Mouse (Mus musculus) frontal cortex, adult (tissue): ENCODE results near the gene Nfic.

ENCODE experiments used
- ATAC-seq: cut with Nextera tagmentation; 2 replicates; pipeline ENCODE4 v1.9.2; 2017; ENCODE audit warnings: mild to moderate bottlenecking, moderate library complexity, mixed read lengths; ENCODE audit not compliant: low TSS enrichment

Gene Nfic

DNA sequence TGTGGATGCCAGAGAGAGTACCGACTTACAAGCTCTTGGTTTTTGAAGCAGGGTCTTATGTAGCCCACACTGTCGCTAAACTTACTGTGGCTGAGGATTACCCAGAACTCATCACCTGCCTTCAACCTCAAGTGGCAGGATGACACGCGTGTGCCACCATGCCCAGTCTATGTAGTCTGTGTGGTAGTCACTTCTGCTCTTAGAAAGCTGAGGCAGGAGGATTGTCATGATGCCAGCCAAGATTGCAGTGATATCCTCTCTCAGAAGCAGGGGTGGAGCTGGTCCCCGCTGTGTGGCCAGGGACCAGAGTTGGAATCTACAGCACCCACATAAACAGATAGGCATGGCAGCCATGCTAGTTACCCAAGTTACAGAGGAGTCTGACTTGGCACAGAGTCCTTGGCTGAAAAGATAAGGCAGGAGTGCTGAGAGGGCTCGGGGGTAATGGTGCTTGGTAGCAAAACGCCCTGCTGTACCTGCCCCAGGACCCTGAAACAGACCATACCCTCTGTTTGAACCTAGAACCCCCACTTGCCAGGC lies 30.1 kb upstream of the Nfic start:
- no peak for ATAC-seq

DNA sequence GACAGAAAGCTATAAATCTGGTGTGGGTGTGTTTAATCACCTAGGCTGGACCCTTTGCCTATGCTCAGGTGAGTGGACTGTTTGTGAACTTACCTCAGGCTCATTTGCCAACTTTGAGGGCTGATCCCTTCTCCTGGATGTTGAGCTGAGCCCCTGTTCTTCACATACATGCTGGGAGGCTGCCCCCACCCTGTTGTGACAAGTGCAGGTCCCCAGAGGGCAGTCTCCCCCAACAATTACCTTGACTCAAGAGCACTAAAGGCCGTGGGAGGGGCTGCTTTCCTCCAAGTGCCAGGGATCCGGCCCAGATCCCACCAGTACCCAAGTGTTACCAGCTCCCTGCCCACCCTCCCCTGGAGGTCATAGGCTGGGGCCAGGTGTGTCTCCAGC lies 29.6 kb upstream of the Nfic start:
- no peak for ATAC-seq

- ATAC-seq: no peak
Measured at GRCm38 (mm10) chr10:81484441-81485059, 29.1 kb upstream of the Nfic start.

DNA sequence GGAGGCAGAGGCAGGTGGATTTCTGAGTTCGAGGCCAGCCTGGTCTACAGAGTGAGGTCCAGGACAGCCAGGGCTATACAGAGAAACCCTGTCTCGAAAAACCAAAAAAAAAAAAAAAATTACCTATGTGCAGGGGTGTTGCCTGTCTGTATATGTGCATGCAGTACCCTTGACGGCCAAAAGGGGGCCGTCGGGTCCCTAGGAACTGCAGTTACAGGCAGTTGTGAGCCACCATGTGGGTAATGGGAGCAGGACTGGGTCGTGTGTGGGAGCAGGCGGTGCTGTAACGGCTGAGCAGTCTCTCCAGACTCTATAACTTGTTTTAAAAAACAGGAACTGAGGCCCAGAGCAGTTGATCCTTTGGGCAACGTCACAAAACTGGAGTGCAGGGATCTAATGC lies 28.5 kb upstream of the Nfic start:
- ATAC-seq: no peak

DNA sequence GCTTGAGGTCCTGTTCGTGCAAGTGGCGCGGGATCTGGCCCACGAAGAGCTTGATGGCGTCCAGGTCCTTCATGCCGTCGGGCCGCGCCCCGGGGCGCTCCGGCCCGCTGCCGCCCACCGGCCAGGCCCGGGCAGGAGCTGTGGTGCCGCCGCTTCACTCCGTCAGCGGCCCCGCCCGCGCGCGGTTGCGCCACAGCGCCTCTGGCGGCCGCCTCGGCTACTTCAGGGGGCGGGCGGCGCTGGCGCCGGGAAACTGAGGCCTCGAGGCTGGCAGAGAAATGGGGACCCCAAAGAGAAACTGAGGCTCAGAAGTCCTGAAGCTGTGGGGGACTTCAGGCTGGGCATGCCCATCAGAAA lies 27.1 kb upstream of the Nfic start, which contains the start of gene Celf5:
Gene Celf5, minus strand, starts transcription at position 177 of the 357 bp plus-strand sequence.
- peak; percentile 29; the same call in 1 of the 2 replicates for ATAC-seq

GRCm38 (mm10) chr10:81481605-81482532 lies 26.4 kb upstream of the Nfic start:
- ATAC-seq: no peak

DNA sequence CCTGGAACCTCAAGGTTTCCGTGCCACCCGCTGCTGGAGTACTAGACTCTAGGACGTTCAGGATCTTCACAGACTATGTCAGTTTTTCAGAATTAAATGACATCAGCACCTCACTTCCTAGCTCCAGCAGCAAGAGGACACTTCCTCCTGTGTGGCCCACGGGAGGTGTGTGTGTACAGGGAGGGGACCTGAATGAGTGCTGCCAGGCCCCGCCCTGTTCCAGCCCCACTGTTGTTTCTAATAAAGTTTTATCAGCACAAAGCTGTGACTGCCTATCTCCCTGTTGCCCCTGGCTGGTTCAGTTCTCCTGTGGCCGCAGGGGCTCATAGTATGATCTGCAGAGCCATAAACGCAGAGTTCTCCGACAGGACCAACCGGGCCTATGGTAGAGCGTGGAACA lies 19.0 kb upstream of the Nfic start:
- no peak for ATAC-seq

DNA sequence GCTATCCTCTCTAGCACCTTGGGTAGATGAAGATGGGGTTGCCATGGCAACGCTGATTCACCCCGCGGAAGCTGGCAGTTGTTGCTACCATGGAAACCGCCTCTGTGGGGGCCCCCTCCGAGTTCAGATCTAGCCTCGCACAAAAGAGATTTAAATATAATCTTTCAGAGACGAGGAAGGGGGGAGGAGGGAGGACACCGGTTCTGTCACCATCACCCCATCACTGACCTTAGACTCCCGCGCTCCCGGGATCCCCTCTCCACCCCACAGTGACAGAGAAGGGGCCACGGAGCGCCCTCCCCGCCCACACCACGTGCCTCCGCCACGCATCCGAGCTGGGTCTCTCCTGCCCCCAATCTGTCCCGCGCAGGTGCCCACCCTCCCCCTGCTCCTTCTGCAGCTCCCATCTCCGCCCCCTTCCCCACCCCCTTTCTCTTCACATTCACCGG lies 17.6 kb upstream of the Nfic start:
- peak; percentile 44 for ATAC-seq

DNA sequence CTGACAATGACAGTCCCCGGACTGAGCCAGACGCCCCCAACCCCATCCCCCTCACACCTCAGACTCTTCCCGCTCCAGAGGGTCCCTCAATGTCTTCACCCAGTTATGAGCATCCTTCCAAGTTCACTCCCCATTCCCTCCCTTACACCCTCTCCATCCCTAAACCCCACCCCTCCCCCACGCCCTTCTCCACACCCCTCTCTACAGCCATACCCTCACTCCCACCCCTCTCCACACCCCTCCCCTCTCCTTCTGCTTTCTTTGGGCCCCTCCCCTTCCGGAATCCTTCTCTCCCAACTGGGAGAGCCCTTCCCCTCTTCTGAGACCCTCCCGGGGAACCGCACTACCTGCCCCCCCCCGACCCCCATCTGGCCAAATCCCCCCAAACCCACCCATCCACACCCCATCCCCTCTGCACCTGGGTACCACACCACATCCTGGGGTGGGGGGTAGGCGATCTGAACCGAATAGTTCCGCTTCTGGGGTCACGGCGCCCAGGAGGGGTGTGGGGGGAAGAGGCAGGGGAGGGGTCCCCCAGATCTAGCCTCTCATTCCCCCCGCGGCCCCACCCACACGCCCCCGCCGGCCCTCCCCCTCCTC lies 17.1 kb upstream of the Nfic start:
- no peak for ATAC-seq

DNA sequence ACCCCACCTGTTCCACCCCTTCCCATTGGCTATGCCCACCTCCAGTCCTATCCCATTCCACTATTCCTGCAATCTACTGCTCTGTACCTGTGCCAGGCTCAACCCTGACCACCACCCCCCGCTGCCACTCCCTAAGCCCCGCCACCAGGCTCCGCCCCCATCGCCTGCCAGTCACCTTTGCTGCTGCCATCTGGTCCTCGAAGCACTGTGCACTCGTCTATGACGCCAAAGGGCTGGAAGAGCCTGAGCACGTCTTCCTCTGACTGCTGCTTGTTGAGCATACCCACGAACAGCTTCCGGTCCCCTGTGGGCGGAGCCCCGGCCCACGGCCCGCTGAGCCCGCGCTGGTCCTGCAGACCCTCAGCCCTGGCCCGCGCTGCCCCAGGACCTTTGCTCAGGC lies 15.0 kb upstream of the Nfic start:
- ATAC-seq: peak; percentile 19; the same call in 1 of the 2 replicates

- ATAC-seq: peak; percentile 62
Measured at GRCm38 (mm10) chr10:81469253-81469652, 13.8 kb upstream of the Nfic start.

GRCm38 (mm10) chr10:81467670-81468235 lies 12.3 kb upstream of the Nfic start:
- peak; percentile 9 for ATAC-seq

DNA sequence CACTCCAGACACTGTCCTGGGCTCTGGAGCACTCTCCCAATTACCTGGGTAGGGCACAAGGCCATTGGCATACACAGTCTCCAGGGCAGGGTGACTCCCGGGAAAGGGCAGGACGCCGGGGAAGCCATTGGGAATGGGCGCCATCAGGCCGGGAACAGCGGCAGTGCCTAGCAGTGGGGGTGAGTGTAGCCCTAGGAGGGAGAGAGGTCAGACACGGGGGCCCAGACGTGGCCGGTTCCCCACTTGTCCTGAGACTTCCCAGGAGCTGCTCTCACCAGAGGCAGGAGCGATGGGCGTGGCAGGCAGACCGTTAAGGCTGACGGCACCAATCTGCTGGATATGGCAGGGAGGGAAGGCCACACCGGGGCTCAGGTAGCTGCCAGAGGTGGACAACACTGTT lies 11.4 kb upstream of the Nfic start:
- ATAC-seq: no peak

DNA sequence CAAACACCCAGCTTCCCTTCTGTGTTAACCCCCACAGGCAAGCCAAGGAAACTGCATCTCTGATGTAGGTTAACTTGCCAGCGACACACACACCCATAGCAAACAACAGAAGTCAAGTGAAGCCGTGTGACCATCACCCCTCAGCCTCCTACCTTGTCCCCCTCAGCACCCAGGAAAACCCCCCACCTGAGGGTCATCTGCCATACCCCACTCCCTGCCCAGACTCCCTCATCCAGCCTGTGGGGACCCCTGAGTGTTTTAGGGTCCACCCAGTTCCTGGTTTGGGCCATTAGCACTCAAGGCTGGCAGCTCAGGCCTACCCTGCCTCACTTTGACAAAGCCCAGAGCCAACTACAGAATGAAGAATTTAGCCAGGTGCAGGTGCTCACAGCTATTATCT lies 10.6 kb upstream of the Nfic start:
- no peak for ATAC-seq

GRCm38 (mm10) chr10:81465265-81465645 lies 9.8 kb upstream of the Nfic start:
- ATAC-seq: no peak

GRCm38 (mm10) chr10:81464405-81465264 lies 9.2 kb upstream of the Nfic start:
- ATAC-seq: no peak

- no peak for ATAC-seq
Measured at GRCm38 (mm10) chr10:81463531-81463930, 8.1 kb upstream of the Nfic start.

DNA sequence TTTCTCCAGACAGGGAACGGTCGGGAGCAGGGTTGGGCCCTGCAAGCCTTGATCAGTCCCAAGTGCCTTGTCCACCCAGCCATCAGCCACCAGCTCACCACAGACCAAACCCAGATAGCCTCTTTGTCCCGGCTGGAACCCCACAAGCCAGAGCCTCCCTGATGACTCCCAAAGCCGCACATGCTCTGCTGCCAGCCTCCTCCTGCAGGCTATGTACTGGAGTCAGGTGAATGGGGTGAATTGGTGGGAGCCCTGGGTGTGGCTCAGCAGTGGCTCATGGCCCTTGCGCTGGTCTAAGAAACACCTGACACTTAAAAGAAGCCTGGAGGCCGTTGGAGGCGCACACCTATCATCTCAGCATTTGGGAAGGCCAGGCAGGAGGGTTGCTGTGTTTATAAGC lies 7.5 kb upstream of the Nfic start:
- ATAC-seq: no peak

GRCm38 (mm10) chr10:81462415-81462804 lies 7.0 kb upstream of the Nfic start:
- ATAC-seq: no peak

DNA sequence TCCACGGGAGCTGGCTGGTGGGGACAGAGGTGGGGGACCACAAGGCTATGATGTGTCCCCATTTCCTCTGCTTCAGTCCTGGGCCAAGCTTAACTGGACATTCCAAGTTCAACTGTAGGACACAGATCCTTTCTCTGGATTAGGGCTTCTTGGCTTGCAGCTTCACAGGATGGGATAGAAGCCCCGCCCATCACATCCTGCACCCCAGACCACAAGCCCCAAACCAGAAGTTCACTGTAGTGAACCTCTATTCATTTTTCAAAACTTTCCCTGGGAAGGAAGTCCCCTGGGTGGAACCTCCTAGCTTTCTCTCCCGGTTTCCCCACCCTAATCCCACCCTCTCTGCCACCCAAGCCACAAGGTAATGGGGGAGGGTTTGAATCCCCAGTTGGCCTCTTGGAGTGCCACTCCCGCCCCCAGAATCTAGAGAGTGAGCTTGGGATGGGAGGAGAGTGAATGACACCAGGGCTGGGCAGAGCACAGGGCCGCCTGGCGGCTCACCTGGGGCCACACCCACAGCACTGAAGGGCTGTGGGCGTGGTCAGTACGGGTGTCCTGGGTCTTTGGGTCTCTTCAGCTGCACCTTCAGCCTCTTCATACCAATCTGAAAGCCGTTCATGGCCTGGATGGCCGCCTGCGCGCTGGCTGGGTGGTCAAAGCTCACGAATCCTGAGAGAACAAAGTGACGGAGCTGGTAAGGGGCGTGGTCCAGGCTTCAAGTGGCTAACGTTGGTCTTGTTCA lies 6.4 kb upstream of the Nfic start:
- ATAC-seq: no peak

GRCm38 (mm10) chr10:81460951-81461350 lies 5.5 kb upstream of the Nfic start:
- ATAC-seq: no peak
